Mouse (Mus musculus): ENCODE data around the gene Ssc4d. TPM values are rescaled to one million over a fixed set of nuclear protein-coding genes. Genes with fewer than 3 reads are reported as not detected.

Ssc4d gene
- polyA plus RNA-seq, 1 experiment from 2014 or later, result 5.2 TPM

Other genes with a start within 250 kb of the Ssc4d start
- gene Tmem120a, start 230.1 kb downstream of the Ssc4d start, polyA plus RNA-seq (2016; fragmentation: Nextera tagmentation; extraction: Ambion mirVana), result 36.2 and 45.5 TPM in 2 replicates
- 0.14 TPM in 2 replicates for gene Styxl1, start 196.1 kb downstream of the Ssc4d start, polyA plus RNA-seq (2016; fragmentation: Nextera tagmentation; extraction: Ambion mirVana)
- 856 and 984 TPM in 2 replicates for gene Mdh2, start 196.1 kb downstream of the Ssc4d start, polyA plus RNA-seq (2016; fragmentation: Nextera tagmentation; extraction: Ambion mirVana)
- gene Srrm3, start 167.6 kb downstream of the Ssc4d start, polyA plus RNA-seq (2016; fragmentation: Nextera tagmentation; extraction: Ambion mirVana), result 0.26 TPM in 1 of 2 replicates, not detected in the other
- gene Hspb1, start 86.6 kb downstream of the Ssc4d start, polyA plus RNA-seq (2016; fragmentation: Nextera tagmentation; extraction: Ambion mirVana), result 655 and 948 TPM in 2 replicates
- gene Ywhag, start 39.9 kb downstream of the Ssc4d start, polyA plus RNA-seq (2016; fragmentation: Nextera tagmentation; extraction: Ambion mirVana), result 202 and 227 TPM in 2 replicates
- not detected in 2 replicates for gene Zp3, start 5.6 kb upstream of the Ssc4d start, polyA plus RNA-seq (2016; fragmentation: Nextera tagmentation; extraction: Ambion mirVana)
- gene Dtx2, start 20.3 kb upstream of the Ssc4d start, polyA plus RNA-seq (2016; fragmentation: Nextera tagmentation; extraction: Ambion mirVana), result 36.0 and 37.6 TPM in 2 replicates
- 78.3 and 81.2 TPM in 2 replicates for gene Upk3b, start 64.0 kb upstream of the Ssc4d start, polyA plus RNA-seq (2016; fragmentation: Nextera tagmentation; extraction: Ambion mirVana)
- gene Upk3bl, start 80.0 kb upstream of the Ssc4d start, polyA plus RNA-seq (2016; fragmentation: Nextera tagmentation; extraction: Ambion mirVana), result 0.87 and 2.6 TPM in 2 replicates
- gene Rasa4, start 109.4 kb upstream of the Ssc4d start, polyA plus RNA-seq (2016; fragmentation: Nextera tagmentation; extraction: Ambion mirVana), result 0.54 and 2.0 TPM in 2 replicates
- gene Polr2j, start 142.1 kb upstream of the Ssc4d start, polyA plus RNA-seq (2016; fragmentation: Nextera tagmentation; extraction: Ambion mirVana), result 180 and 217 TPM in 2 replicates
- 31.5 and 42.2 TPM in 2 replicates for gene Lrwd1, start 161.5 kb upstream of the Ssc4d start, polyA plus RNA-seq (2016; fragmentation: Nextera tagmentation; extraction: Ambion mirVana)
- 18.0 and 21.7 TPM in 2 replicates for gene Alkbh4, start 161.6 kb upstream of the Ssc4d start, polyA plus RNA-seq (2016; fragmentation: Nextera tagmentation; extraction: Ambion mirVana)
- 2.2 and 3.3 TPM in 2 replicates for gene Orai2, start 196.2 kb upstream of the Ssc4d start, polyA plus RNA-seq (2016; fragmentation: Nextera tagmentation; extraction: Ambion mirVana)
- 49.2 and 56.1 TPM in 2 replicates for gene Prkrip1, start 224.4 kb upstream of the Ssc4d start, polyA plus RNA-seq (2016; fragmentation: Nextera tagmentation; extraction: Ambion mirVana)

All from heart, embryonic 10.5 days (tissue).